Mouse (Mus musculus): ENCODE results near the gene Vmn1r56.
"Not testable (repeated sequence)": the region's sequence is repeated elsewhere in the genome, so short reads cannot be mapped to it uniquely, and the experiment has no call there.

Vmn1r56 gene

DNA sequence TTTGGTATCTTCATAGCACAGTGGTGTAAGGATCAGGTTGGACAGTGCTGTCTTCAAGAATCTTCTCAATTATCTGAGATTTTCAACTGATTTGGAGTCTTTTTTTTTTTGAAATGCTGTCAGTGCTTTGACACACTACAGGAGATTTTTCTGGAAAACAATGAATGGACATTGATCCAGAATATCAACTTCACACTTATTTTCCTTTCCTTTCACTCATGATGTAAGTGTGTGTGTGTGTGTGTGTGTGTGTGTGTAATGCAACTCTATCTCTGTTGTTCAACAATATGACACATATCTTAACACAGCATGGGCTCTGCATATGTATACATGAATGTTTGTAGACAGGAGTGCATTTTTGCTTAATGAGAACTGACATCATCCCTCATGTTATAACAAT is at the start of gene Vmn1r56:
Vmn1r56 (minus strand) TSS at position 101 of the 400 bp plus-strand sequence.
- DNase-seq (ENCODE audit: low spot score in 2 of 2) = not testable (repeated sequence)

DNA sequence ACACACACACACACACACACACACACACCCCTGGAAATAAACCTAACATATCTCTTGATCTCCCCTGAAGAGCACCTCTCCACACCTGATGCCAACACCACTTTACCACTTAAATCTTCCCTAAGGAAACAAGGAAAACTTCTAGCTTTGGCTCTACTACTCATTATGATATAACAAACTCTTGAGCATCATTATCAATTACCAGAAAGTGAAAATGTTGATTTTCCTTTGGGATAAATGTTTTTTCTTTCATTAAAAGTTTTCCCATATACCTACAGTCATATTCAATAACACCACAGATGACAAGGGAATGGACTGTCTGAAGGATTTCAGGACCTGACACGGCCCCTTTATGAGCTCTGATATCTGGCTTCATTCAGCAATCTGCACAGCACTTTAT is 21.6 kb upstream of the Vmn1r56 start, which contains the start of gene Vmn1r57:
Vmn1r57 (plus strand) TSS at position 301 of the 400 bp plus-strand sequence.
- DNase-seq (ENCODE audit: low spot score in 2 of 2) = not testable (repeated sequence)

DNA sequence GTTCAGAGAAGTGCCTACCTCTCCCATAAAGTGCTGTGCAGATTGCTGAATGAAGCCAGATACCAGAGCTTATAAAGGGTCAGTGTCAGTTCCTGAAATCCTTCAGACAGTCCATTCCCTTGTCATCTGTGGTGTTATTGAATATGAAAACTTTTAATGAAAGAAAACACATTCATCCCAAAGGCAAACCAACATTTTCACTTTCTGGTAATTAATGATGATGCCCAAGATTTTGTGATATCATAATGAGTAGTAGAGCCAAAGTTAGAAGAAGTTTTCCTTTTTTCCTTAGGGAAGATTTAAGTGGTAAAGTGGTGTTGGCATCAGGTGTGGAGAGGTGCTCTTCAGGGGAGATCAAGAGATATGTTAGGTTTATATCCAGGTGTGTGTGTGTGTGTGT is 47.0 kb downstream of the Vmn1r56 start, which contains the start of gene Vmn1r55:
Vmn1r55 (minus strand) TSS at position 101 of the 400 bp plus-strand sequence.
- DNase-seq (ENCODE audit: low spot score in 2 of 2) = not testable (repeated sequence)

Data from urinary bladder, postnatal 36 days (tissue).